Mouse (Mus musculus): ENCODE data around the gene Nisch. TPM values are rescaled to one million over a fixed set of nuclear protein-coding genes. Genes with fewer than 3 reads are reported as not detected.

The Nisch gene
- polyA plus RNA-seq, 1 experiment = 160 TPM

- H3K79me3 ChIP-seq (ENCODE audit: low read depth) = no peaks in the 10 kb centered on the region
- H3K27me3 ChIP-seq (ENCODE audit: control insufficient read depth, insufficient read depth, insufficient read length) = no peaks in the 10 kb centered on the region
- H3K36me3 ChIP-seq (ENCODE audit: control insufficient read depth, insufficient read depth) = peaks cover 19% of the 10 kb centered on the region
- no peaks in the 10 kb centered on the region for H3K79me2 ChIP-seq (ENCODE audit: control insufficient read depth, insufficient read depth)
- TF ChIP-seq FOSL1 (IDR thresholded peaks at IDR 0.05; ENCODE audit: insufficient read depth, low read length, poor library complexity, severe bottlenecking) (no peak), CTCF (IDR thresholded peaks at IDR 0.05; ENCODE audit: control insufficient read depth, insufficient read depth, insufficient read length) (no peak), MYOG (IDR thresholded peaks at IDR 0.05; ENCODE audit: control insufficient read depth, extremely low read depth, insufficient read length) (no peak), USF1 (IDR thresholded peaks at IDR 0.05; ENCODE audit: low read depth) (no peak), MAX (IDR thresholded peaks at IDR 0.05) (no peak), MYOD1 (IDR thresholded peaks at IDR 0.05; ENCODE audit: control insufficient read depth, insufficient read length, low read depth) (no peak), CEBPB (IDR thresholded peaks at IDR 0.05; ENCODE audit: low read depth) (no peak)
- H3ac ChIP-seq (ENCODE audit: control insufficient read depth, insufficient read length, low read depth) = no peak overlapping the region
- H3K4me3 ChIP-seq (ENCODE audit: insufficient read depth, poor library complexity, severe bottlenecking) = no peak overlapping the region
Measured at GRCm38 (mm10) chr14:31138219-31138896, 78.4 kb downstream of the Nisch start.

GRCm38 (mm10) chr14:31137791-31138190, 79.0 kb downstream of the Nisch start:
- Histone ChIP-seq H3ac (ENCODE audit: control insufficient read depth, insufficient read length, low read depth) (no peak overlapping the region), H3K4me3 (ENCODE audit: insufficient read depth, poor library complexity, severe bottlenecking) (no peak overlapping the region), H3K79me2 (ENCODE audit: control insufficient read depth, insufficient read depth) (no peaks in the 10 kb centered on the region), H3K27me3 (ENCODE audit: control insufficient read depth, insufficient read depth, insufficient read length) (no peaks in the 10 kb centered on the region), H3K36me3 (ENCODE audit: control insufficient read depth, insufficient read depth) (peaks cover 19% of the 10 kb centered on the region), H3K79me3 (ENCODE audit: low read depth) (no peaks in the 10 kb centered on the region)
- no peak for TF ChIP-seq CTCF (IDR thresholded peaks at IDR 0.05; ENCODE audit: control insufficient read depth, insufficient read depth, insufficient read length)
- TF ChIP-seq MYOG (IDR thresholded peaks at IDR 0.05; ENCODE audit: control insufficient read depth, extremely low read depth, insufficient read length) = no peak
- no peak for TF ChIP-seq CEBPB (IDR thresholded peaks at IDR 0.05; ENCODE audit: low read depth)
- TF ChIP-seq MAX (IDR thresholded peaks at IDR 0.05) = no peak
- no peak for TF ChIP-seq USF1 (IDR thresholded peaks at IDR 0.05; ENCODE audit: low read depth)
- TF ChIP-seq MYOD1 (IDR thresholded peaks at IDR 0.05; ENCODE audit: control insufficient read depth, insufficient read length, low read depth) = no peak
- no peak for TF ChIP-seq FOSL1 (IDR thresholded peaks at IDR 0.05; ENCODE audit: insufficient read depth, low read length, poor library complexity, severe bottlenecking)

GRCm38 (mm10) chr14:31137281-31137595, 79.5 kb downstream of the Nisch start:
- Histone ChIP-seq H3K27me3 (ENCODE audit: control insufficient read depth, insufficient read depth, insufficient read length) (no peaks in the 10 kb centered on the region), H3ac (ENCODE audit: control insufficient read depth, insufficient read length, low read depth) (no peak overlapping the region), H3K4me3 (ENCODE audit: insufficient read depth, poor library complexity, severe bottlenecking) (no peak overlapping the region), H3K79me3 (ENCODE audit: low read depth) (no peaks in the 10 kb centered on the region), H3K79me2 (ENCODE audit: control insufficient read depth, insufficient read depth) (peaks cover 2% of the 10 kb centered on the region), H3K36me3 (ENCODE audit: control insufficient read depth, insufficient read depth) (peaks cover 19% of the 10 kb centered on the region)
- TF ChIP-seq CEBPB (IDR thresholded peaks at IDR 0.05; ENCODE audit: low read depth) = no peak
- no peak for TF ChIP-seq USF1 (IDR thresholded peaks at IDR 0.05; ENCODE audit: low read depth)
- no peak for TF ChIP-seq FOSL1 (IDR thresholded peaks at IDR 0.05; ENCODE audit: insufficient read depth, low read length, poor library complexity, severe bottlenecking)
- no peak for TF ChIP-seq MYOG (IDR thresholded peaks at IDR 0.05; ENCODE audit: control insufficient read depth, extremely low read depth, insufficient read length)
- TF ChIP-seq MAX (IDR thresholded peaks at IDR 0.05) = no peak
- TF ChIP-seq CTCF (IDR thresholded peaks at IDR 0.05; ENCODE audit: control insufficient read depth, insufficient read depth, insufficient read length) = no peak

GRCm38 (mm10) chr14:31136411-31137280, 80.1 kb downstream of the Nisch start:
- H3K27me3 ChIP-seq (ENCODE audit: control insufficient read depth, insufficient read depth, insufficient read length) = no peaks in the 10 kb centered on the region
- H3K79me2 ChIP-seq (ENCODE audit: control insufficient read depth, insufficient read depth) = peaks cover 8% of the 10 kb centered on the region
- H3ac ChIP-seq (ENCODE audit: control insufficient read depth, insufficient read length, low read depth) = no peak overlapping the region
- TF ChIP-seq MAX (IDR thresholded peaks at IDR 0.05) (no peak), MYOG (IDR thresholded peaks at IDR 0.05; ENCODE audit: control insufficient read depth, extremely low read depth, insufficient read length) (no peak), MYOD1 (IDR thresholded peaks at IDR 0.05; ENCODE audit: control insufficient read depth, insufficient read length, low read depth) (no peak), CTCF (IDR thresholded peaks at IDR 0.05; ENCODE audit: control insufficient read depth, insufficient read depth, insufficient read length) (no peak), USF1 (IDR thresholded peaks at IDR 0.05; ENCODE audit: low read depth) (no peak), CEBPB (IDR thresholded peaks at IDR 0.05; ENCODE audit: low read depth) (no peak), FOSL1 (IDR thresholded peaks at IDR 0.05; ENCODE audit: insufficient read depth, low read length, poor library complexity, severe bottlenecking) (no peak)
- H3K36me3 ChIP-seq (ENCODE audit: control insufficient read depth, insufficient read depth) = peaks cover 19% of the 10 kb centered on the region
- no peak overlapping the region for H3K4me3 ChIP-seq (ENCODE audit: insufficient read depth, poor library complexity, severe bottlenecking)
- peaks cover 3% of the 10 kb centered on the region for H3K79me3 ChIP-seq (ENCODE audit: low read depth)

GRCm38 (mm10) chr14:31135495-31136410, 81.0 kb downstream of the Nisch start:
- H3K27me3 ChIP-seq (ENCODE audit: control insufficient read depth, insufficient read depth, insufficient read length) = no peaks in the 10 kb centered on the region
- peaks cover 14% of the 10 kb centered on the region for H3K79me2 ChIP-seq (ENCODE audit: control insufficient read depth, insufficient read depth)
- H3K79me3 ChIP-seq (ENCODE audit: low read depth) = peaks cover 3% of the 10 kb centered on the region
- H3K4me3 ChIP-seq (ENCODE audit: insufficient read depth, poor library complexity, severe bottlenecking) = no peak overlapping the region
- peaks cover 19% of the 10 kb centered on the region for H3K36me3 ChIP-seq (ENCODE audit: control insufficient read depth, insufficient read depth)
- TF ChIP-seq CEBPB (IDR thresholded peaks at IDR 0.05; ENCODE audit: low read depth) (no peak), MYOD1 (IDR thresholded peaks at IDR 0.05; ENCODE audit: control insufficient read depth, insufficient read length, low read depth) (no peak), FOSL1 (IDR thresholded peaks at IDR 0.05; ENCODE audit: insufficient read depth, low read length, poor library complexity, severe bottlenecking) (no peak), USF1 (IDR thresholded peaks at IDR 0.05; ENCODE audit: low read depth) (no peak), CTCF (IDR thresholded peaks at IDR 0.05; ENCODE audit: control insufficient read depth, insufficient read depth, insufficient read length) (no peak), MAX (IDR thresholded peaks at IDR 0.05) (no peak), MYOG (IDR thresholded peaks at IDR 0.05; ENCODE audit: control insufficient read depth, extremely low read depth, insufficient read length) (no peak)
- no peak overlapping the region for H3ac ChIP-seq (ENCODE audit: control insufficient read depth, insufficient read length, low read depth)
